Mouse (Mus musculus): ENCODE results near the gene Pheta2. TPM values are rescaled to one million over a fixed set of nuclear protein-coding genes. Genes with fewer than 3 reads are reported as not detected.
A peak's percentile ranks its signal among the peaks of the same experiment; 100 is the strongest.

The Pheta2 gene
- polyA plus RNA-seq, 1 experiment = 0.52 TPM

GRCm38 (mm10) chr15:82339150-82339549 is 408 bp downstream of the Pheta2 start:
- Histone ChIP-seq H3K4me3 (ENCODE audit: insufficient read depth, low read depth, low read length) (peak overlapping the region; percentile 93), H3K4me1 (ENCODE audit: control insufficient read depth, insufficient read depth, insufficient read length, low read length) (peaks cover 5% of the 10 kb centered on the region), H3K27ac (replicated peaks; ENCODE audit: low read depth, low read length) (no peak overlapping the region)

GRCm38 (mm10) chr15:82339634-82340254 is 1.0 kb downstream of the Pheta2 start:
- Histone ChIP-seq H3K4me3 (ENCODE audit: insufficient read depth, low read depth, low read length) (no peak overlapping the region), H3K4me1 (ENCODE audit: control insufficient read depth, insufficient read depth, insufficient read length, low read length) (peaks cover 5% of the 10 kb centered on the region), H3K27ac (replicated peaks; ENCODE audit: low read depth, low read length) (no peak overlapping the region)

GRCm38 (mm10) chr15:82340414-82341035 is 1.8 kb downstream of the Pheta2 start:
- Histone ChIP-seq H3K27ac (replicated peaks; ENCODE audit: low read depth, low read length) (no peak overlapping the region), H3K4me3 (ENCODE audit: insufficient read depth, low read depth, low read length) (peak overlapping the region; percentile 49), H3K4me1 (ENCODE audit: control insufficient read depth, insufficient read depth, insufficient read length, low read length) (peaks cover 5% of the 10 kb centered on the region)

GRCm38 (mm10) chr15:82341036-82341501 is 2.3 kb downstream of the Pheta2 start:
- peak overlapping the region; percentile 49 for H3K4me3 ChIP-seq (ENCODE audit: insufficient read depth, low read depth, low read length)
- H3K4me1 ChIP-seq (ENCODE audit: control insufficient read depth, insufficient read depth, insufficient read length, low read length) = peaks cover 5% of the 10 kb centered on the region
- no peak overlapping the region for H3K27ac ChIP-seq (replicated peaks; ENCODE audit: low read depth, low read length)

GRCm38 (mm10) chr15:82341675-82342542 is 3.2 kb downstream of the Pheta2 start:
- H3K27ac ChIP-seq (replicated peaks; ENCODE audit: low read depth, low read length) = peak overlapping the region; percentile 8; the same call in 1 of the 2 replicates

GRCm38 (mm10) chr15:82342543-82342935 is 3.8 kb downstream of the Pheta2 start:
- Histone ChIP-seq H3K4me1 (ENCODE audit: control insufficient read depth, insufficient read depth, insufficient read length, low read length) (peaks cover 10% of the 10 kb centered on the region), H3K27ac (replicated peaks; ENCODE audit: low read depth, low read length) (no peak overlapping the region), H3K4me3 (ENCODE audit: insufficient read depth, low read depth, low read length) (no peak overlapping the region)

More at GRCm38 (mm10) chr15:82341675-82342542, 3.2 kb downstream of the Pheta2 start:
- H3K4me1 ChIP-seq (ENCODE audit: control insufficient read depth, insufficient read depth, insufficient read length, low read length) = peaks cover 5% of the 10 kb centered on the region
- H3K4me3 ChIP-seq (ENCODE audit: insufficient read depth, low read depth, low read length) = peak overlapping the region; percentile 36

GRCm38 (mm10) chr15:82343368-82344287 is 4.9 kb downstream of the Pheta2 start:
- Histone ChIP-seq H3K27ac (replicated peaks; ENCODE audit: low read depth, low read length) (no peak overlapping the region), H3K4me1 (ENCODE audit: control insufficient read depth, insufficient read depth, insufficient read length, low read length) (peaks cover 8% of the 10 kb centered on the region), H3K4me3 (ENCODE audit: insufficient read depth, low read depth, low read length) (no peak overlapping the region)

GRCm38 (mm10) chr15:82344971-82345370 is 6.2 kb downstream of the Pheta2 start:
- Histone ChIP-seq H3K27ac (replicated peaks; ENCODE audit: low read depth, low read length) (no peak overlapping the region), H3K4me3 (ENCODE audit: insufficient read depth, low read depth, low read length) (no peak overlapping the region), H3K4me1 (ENCODE audit: control insufficient read depth, insufficient read depth, insufficient read length, low read length) (peaks cover 8% of the 10 kb centered on the region)

GRCm38 (mm10) chr15:82345820-82346470 is 7.2 kb downstream of the Pheta2 start:
- Histone ChIP-seq H3K4me3 (ENCODE audit: insufficient read depth, low read depth, low read length) (peak overlapping the region; percentile 83), H3K4me1 (ENCODE audit: control insufficient read depth, insufficient read depth, insufficient read length, low read length) (peaks cover 8% of the 10 kb centered on the region), H3K27ac (replicated peaks; ENCODE audit: low read depth, low read length) (peak overlapping the region; percentile 95)

GRCm38 (mm10) chr15:82346580-82347302 is 8.0 kb downstream of the Pheta2 start:
- Histone ChIP-seq H3K4me3 (ENCODE audit: insufficient read depth, low read depth, low read length) (peak overlapping the region; percentile 70), H3K27ac (replicated peaks; ENCODE audit: low read depth, low read length) (peak overlapping the region; percentile 63), H3K4me1 (ENCODE audit: control insufficient read depth, insufficient read depth, insufficient read length, low read length) (peaks cover 8% of the 10 kb centered on the region)

GRCm38 (mm10) chr15:82347303-82347676 is 8.5 kb downstream of the Pheta2 start:
- peak overlapping the region; percentile 70 for H3K4me3 ChIP-seq (ENCODE audit: insufficient read depth, low read depth, low read length)
- H3K4me1 ChIP-seq (ENCODE audit: control insufficient read depth, insufficient read depth, insufficient read length, low read length) = peaks cover 8% of the 10 kb centered on the region
- peak overlapping the region; percentile 6; the same call in 1 of the 2 replicates for H3K27ac ChIP-seq (replicated peaks; ENCODE audit: low read depth, low read length)

GRCm38 (mm10) chr15:82347852-82348251 is 9.1 kb downstream of the Pheta2 start:
- Histone ChIP-seq H3K4me3 (ENCODE audit: insufficient read depth, low read depth, low read length) (no peak overlapping the region), H3K4me1 (ENCODE audit: control insufficient read depth, insufficient read depth, insufficient read length, low read length) (peaks cover 8% of the 10 kb centered on the region), H3K27ac (replicated peaks; ENCODE audit: low read depth, low read length) (no peak overlapping the region)

GRCm38 (mm10) chr15:82348258-82348998 is 9.7 kb downstream of the Pheta2 start:
- Histone ChIP-seq H3K27ac (replicated peaks; ENCODE audit: low read depth, low read length) (peak overlapping the region; percentile 27; the same call in 1 of the 2 replicates), H3K4me3 (ENCODE audit: insufficient read depth, low read depth, low read length) (no peak overlapping the region), H3K4me1 (ENCODE audit: control insufficient read depth, insufficient read depth, insufficient read length, low read length) (peaks cover 8% of the 10 kb centered on the region)

All from brown adipose tissue, adult 24 weeks (tissue).